28 mouse cellular contexts compared by ENCODE assay signal in genomic region chr13:111865956-111866355, GRCm38 (mm10).
"Had no signal": no experiment of that assay in that cellular context is flagged by ENCODE, and none has a peak within 500 bp of the region (broad histone marks: within the 10 kb centered on the region; RNA-seq: fewer than 3 reads in every experiment).

No protein-coding gene starts in this region.

- H3K9me3 ChIP-seq: embryonic facial prominence, embryonic 10.5 days; embryonic facial prominence, embryonic 12.5 days; embryonic facial prominence, embryonic 13.5 days; embryonic facial prominence, embryonic 15.5 days; forebrain, embryonic 10.5 days; forebrain, embryonic 12.5 days; forebrain, embryonic 13.5 days; forebrain, embryonic 15.5 days had no signal

- H3K27me3 ChIP-seq: embryonic facial prominence, embryonic 12.5 days; embryonic facial prominence, embryonic 13.5 days; embryonic facial prominence, embryonic 15.5 days; forebrain, embryonic 13.5 days had no signal

- ATAC-seq: forebrain, embryonic 13.5 days; forebrain, embryonic 14.5 days; forebrain, embryonic 15.5 days; forebrain, embryonic 16.5 days; forebrain, postnatal 0 days had no signal

- H3K9ac ChIP-seq: embryonic facial prominence, embryonic 12.5 days; embryonic facial prominence, embryonic 13.5 days; embryonic facial prominence, embryonic 15.5 days; forebrain, embryonic 12.5 days; forebrain, embryonic 13.5 days; forebrain, embryonic 15.5 days; forebrain, postnatal 0 days had no signal

- H3K4me3 ChIP-seq: embryonic facial prominence, embryonic 10.5 days; embryonic facial prominence, embryonic 12.5 days; embryonic facial prominence, embryonic 13.5 days; embryonic facial prominence, embryonic 15.5 days; erythroblast, embryonic 14.5 days; forebrain, embryonic 10.5 days; forebrain, embryonic 12.5 days; forebrain, embryonic 13.5 days; forebrain, embryonic 15.5 days; gastrocnemius, adult 2 months; heart, adult 2 months had no signal

- H3K27ac ChIP-seq: embryonic facial prominence, embryonic 10.5 days; embryonic facial prominence, embryonic 12.5 days; embryonic facial prominence, embryonic 13.5 days; embryonic facial prominence, embryonic 15.5 days; forebrain, embryonic 10.5 days; forebrain, embryonic 12.5 days; forebrain, embryonic 13.5 days; forebrain, embryonic 15.5 days; gastrocnemius, adult 2 months; heart, adult 2 months had no signal

- H3K4me2 ChIP-seq: embryonic facial prominence, embryonic 12.5 days; embryonic facial prominence, embryonic 13.5 days; embryonic facial prominence, embryonic 15.5 days; forebrain, embryonic 12.5 days; forebrain, embryonic 13.5 days; forebrain, embryonic 15.5 days had no signal

- DNase-seq: cerebellum, adult 2 months; cerebellum, adult 8-10 months; cerebellum, adult 9-10 months; cerebellum, adult 9-11 months; cerebellum, postnatal 10 days; cerebellum, postnatal 14 days; cerebellum, postnatal 25 days; cerebellum, postnatal 36 days; embryo, embryonic 11 days; forebrain, postnatal 0 days; gastrocnemius, adult 2 months; gastrocnemius, postnatal 10 days; gastrocnemius, postnatal 14 days; gastrocnemius, postnatal 25 days; gastrocnemius, postnatal 36 days; heart, adult 18-20 months; heart, adult 2 months had no signal

- H3K36me3 ChIP-seq: embryonic facial prominence, embryonic 10.5 days; embryonic facial prominence, embryonic 12.5 days; embryonic facial prominence, embryonic 13.5 days; embryonic facial prominence, embryonic 15.5 days; forebrain, embryonic 10.5 days; forebrain, embryonic 12.5 days; forebrain, embryonic 15.5 days had no signal
